Mouse (Mus musculus): ENCODE results near the gene Hebp1.

The Hebp1 gene

DNA sequence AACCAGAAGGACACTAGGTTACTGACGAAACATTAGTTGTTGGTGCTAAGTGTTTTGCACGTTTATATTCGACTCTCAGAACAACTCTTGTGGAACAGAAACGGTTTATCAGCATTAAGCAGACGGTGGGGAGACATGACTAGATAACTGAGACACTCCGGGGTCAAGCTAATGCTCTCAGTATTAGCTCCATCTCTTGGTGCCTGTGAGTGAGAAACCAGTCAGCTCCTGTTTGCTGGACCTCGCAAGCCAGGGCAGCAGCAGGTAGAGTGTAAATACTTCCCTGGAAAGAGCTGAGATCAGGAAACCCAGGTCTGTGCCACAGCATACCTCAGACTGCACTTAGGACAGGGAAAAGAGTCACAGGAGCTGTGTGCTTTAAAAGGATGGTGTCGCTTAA is 1.1 kb downstream of the Hebp1 start:
- DNase-seq: no peak

DNA sequence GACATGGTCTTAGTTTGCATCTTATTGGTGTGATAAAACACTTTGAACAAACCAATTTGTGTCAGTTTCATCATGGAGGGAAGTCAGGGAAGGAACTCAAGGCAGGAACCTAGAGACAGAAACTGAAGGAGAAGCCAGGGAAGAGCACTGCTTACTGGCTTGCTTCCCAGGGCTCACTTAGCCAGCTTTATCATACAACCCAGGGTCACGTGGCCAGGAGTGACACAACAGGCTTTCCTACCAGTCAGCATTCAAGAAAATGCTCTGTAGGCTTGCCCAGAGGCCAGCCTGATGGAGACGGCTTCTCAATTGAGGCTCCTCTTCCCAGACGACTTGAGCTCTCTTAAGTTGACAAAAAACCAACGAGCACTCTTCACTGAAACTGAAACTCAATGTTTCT is 2.9 kb downstream of the Hebp1 start:
- no peak for DNase-seq

DNA sequence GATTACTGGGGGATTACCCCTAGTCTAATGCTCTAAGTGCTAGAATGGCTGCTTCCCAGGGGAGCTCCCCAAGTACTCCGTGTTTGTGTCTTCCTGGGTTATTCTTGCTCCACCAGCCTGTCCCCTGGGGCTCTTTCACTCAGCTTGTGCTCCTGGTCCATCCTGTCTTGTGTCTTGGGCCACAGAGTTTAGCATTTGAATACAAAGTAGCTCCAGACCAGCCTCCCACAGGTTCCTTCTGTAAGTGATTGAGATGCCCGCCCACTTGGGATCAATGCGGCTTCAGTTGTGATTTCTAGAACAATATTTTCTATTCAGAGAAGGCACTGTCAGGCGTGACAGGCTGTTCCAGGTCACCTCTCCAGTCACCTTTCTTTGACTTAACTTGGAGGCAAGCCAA is 4.1 kb downstream of the Hebp1 start:
- no peak for DNase-seq

DNA sequence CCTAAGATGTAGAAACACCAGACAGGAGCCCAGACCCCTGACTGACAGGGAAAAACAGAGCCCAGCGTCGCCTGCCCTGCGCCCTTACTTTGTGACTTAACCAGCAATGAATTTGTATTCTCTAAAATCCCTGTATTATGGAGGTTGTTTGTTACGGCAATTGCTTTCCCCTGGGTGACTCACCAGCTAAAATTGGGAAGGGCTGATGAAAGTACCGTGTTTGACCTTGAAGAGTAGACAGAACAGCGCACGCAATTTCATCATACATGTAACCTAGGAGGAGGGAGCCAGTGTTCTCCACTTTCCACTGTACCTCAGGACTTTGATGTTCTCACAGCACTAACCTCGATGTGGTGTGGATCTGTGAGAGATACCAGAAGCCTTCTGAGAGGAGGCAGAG is 4.8 kb downstream of the Hebp1 start:
- no peak for DNase-seq

DNA sequence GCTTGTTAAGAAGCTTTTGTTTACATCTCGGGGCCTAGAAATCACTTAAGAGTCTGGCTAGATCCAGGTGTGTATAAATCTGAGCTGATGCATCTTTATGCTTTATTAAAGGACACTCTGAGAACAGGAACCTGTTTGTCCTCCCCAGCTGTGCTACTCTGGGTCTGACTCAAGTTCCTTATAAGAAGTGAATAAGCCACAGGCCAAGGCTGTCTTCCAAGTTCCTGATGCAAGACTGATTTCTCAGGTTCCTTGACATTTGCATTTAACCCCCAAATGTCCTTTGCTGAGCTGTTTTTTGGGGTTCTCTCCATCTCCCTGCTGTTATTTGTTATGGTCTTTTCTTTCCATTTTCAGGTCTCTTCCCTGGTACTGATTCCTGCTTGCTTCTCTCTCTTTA is 5.9 kb downstream of the Hebp1 start:
- no peak for DNase-seq

DNA sequence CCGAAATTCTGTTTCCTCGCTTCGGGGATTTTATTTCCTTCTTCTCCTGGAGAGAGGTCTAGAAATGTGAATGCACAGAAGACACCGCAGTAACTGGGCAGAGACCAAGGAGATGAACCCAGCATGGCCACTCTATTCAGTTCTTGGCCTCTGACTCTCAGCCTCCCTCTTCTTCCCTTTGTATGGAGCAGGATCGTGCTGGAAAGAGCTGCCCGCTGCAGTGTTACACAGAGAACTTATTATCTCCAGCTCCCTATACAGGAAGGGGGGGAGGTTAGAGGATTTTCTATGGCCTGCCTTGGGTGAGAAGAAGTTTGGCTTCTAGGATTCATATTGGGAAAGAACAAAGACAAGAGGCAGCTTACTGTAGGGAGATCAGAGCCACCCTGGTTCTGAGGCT is 7.7 kb downstream of the Hebp1 start:
- no peak for DNase-seq

DNA sequence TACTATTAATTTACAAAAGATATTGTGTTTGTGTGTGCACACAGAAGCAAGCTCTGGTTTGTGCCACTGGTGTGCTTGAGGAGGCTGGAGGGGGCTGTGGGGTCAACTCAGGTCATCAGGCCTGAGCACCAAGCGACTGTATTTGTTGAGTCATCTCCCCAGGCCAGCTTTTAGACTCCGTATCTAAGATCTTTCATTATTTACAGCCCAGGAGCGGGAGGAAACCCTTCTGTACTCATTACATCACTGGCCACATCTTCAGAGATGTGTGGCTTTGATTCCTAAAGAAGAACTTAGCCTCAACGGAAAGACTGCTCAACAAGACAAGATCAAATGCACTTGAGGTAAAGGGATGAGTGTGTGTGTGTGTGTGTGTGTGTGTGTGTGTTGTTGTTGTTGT is 9.2 kb downstream of the Hebp1 start:
- no peak for DNase-seq

DNA sequence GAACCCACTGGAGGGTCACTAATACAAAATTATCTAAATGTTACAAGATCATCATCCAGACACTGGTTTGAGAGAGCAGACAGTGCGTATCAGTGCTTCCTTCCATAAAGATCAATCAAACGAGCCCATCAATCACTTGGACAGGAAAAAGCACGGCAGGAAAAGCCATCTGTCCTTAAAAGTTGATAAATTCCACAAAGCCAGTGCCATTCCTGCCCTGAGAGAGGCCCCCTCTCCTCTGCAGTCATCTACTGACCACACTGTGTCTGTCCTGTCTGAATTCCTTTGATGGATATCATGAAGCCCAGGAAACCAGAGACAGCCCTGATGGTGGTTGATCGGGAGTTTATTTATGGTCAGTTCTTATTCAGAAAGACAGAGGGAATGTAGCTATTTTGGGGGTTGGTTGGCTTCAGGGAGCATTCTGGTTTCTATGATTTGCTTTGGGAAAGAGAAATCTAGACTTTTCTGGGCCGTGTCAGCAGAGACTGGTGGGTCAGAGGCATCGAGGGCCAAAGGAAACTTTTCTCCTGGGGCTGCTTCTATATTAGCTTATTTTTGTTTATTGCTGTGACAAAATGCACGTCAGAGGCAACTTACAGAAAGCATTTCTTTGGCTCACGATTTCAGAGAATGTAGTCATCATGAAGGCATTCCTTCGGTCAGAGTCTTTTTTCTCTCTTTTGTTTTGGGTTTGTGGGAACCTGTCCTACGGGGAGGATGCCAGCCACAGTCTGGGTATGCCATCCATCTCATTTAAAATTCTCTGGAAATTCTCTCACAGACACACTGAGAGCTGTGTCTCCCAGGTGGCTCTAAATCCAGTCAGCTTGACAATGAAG is 10.5 kb downstream of the Hebp1 start:
- DNase-seq: no peak

DNA sequence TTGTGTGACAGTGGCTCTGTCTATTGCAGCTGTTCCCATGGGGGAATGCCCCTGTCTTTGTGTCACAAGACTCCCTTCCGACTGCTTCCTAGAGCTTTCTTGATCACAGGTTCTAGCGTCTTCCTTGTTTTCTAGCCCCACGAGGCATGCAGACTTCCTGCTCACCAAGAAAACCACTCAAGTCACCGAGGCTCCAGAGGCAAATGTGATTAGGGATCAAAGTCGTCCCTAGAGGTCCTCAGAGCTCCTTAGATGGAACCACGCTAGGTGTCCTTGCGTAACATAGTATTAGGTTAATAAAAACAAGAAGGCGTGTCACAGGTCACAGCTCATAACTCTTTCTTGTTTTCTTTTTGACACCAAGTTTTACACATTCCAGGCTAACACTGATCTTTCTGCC is 13.9 kb downstream of the Hebp1 start:
- peak; percentile 7 to 8 for DNase-seq

DNA sequence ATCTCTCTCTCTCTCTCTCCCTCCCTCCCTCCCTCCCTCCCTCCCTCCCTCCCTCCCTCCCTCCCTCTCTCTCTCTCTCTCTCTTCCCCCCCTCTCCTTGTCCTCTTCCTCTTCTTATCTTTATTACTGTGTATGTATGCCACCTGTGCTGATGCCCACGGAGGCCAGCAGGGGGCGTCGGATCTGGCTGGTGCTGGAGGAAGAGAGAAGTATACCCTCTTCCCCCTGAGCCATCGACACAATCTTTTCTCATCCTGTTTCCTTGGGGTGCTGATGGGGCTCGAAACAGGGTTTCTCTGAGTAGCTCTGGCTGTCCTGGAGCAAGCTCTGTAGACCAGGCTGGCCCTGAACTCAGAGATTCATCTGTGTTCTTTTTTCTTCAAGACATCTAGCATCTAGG is 14.9 kb downstream of the Hebp1 start:
- DNase-seq: peak; percentile 58 to 60

DNA sequence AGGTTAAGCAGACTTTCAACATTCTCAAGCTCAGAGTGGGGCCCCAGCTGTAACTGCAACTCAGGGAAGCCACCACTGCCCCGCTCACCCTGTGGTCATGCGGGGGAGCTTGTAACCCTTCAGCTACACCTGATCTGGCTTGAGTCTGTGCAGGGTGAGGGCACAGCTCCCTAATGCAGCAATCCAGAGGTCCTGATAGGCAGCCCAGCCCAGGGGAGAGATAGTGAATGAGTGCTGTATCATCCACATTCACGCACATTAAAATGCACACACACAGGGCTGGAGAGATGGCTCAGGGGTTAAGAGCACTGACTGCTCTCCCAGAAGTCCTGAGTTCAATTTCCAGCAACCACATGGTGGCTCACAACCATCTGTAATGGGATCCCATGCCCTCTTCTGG is 19.2 kb downstream of the Hebp1 start:
- no peak for DNase-seq

DNA sequence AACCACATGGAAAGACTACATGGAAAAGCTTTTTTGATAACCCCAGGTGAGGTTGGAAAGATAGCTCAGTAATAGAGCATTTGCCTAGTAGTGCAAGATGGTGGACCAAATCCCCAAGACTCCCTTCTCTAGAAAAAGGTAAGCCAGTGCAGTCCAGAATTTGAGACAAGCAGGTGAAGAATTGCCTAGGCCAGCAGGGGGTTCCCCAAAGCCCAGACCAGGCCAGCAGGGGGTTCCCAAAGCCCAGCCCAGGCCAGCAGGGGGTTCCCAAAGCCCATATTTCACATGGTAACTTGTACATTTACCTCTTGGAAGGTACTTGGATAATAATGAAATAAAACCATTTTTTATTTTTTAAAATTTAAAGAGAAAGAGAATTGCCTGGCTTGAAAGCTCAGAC is 20.6 kb downstream of the Hebp1 start:
- DNase-seq: no peak

DNA sequence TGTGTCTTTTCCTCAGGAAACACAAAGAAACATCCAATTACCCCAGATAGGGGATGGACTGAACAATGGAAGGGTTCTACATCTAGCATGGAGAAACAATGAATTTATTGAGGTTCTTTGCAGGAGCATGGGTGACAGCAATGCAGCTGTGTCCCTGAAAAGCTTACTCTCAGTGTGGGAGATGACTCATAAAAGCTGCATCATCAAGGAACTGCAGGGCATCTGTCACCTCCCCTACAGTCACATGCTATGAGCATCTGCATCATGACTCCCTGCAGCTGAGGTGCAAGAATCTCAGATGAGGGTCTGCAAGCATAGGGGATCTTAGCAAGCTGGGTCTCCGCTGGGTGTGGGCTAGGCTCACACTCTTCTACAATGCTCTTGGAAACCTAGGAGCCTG is 22.8 kb downstream of the Hebp1 start:
- DNase-seq: no peak

DNA sequence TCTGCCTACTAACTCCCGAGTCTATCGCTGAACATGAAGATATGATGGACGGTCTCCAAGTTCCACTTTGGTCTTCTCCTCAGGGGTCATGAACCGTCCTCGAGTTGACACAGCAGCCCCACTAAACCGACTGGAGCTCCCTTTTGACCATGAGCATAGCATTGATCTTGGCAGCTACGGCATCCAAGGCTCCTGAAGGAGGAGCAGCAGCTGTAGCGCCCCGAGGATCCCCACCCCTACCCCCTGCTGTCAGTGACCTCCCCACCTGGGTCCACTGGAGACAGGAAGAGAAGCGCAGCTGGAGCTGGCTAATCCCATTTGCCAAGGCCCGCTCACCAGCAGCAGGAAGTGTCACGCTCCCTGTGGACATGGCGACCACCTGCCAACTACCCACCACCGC is 26.1 kb downstream of the Hebp1 start:
- no peak for DNase-seq

DNA sequence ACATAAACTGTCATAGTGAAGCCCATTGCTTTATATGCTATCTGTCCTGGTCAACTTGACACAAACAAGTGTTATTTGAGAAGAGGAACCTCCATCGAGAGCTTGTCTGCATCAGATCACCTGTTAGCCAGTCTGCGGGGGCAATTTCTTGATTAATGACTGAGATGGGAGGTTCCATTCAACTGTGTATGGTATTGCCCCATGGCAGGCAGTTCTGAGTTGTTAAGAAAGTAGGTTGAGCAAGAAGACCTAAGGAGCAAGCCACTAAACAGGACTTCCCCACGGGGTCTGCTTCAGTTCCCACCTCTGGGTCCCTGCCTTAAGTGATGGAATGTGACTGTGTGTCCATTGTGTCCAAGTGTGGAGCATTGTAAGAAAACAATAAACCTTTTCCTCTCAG is 28.6 kb downstream of the Hebp1 start:
- no peak for DNase-seq

DNA sequence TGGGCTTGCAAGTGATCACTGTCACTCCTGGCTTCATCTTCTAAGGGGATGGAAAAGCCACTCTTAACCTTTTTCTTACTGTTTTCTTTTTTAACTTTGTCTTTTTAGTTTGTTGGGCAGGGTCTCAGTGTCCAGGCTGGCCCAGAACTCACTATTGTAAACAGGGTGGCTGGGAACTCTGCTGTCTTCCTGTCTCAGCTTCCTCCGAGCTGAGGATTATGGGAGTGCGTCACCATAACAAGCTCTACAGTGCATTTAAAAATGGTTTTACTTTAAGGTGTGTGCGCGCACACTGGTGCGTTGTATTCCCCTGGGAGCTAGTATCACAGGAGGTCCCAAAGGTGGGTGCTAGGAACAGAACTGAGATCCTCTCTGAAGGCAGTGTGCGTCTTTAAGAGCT is 29.4 kb downstream of the Hebp1 start:
- peak; percentile 55 to 57 for DNase-seq

DNA sequence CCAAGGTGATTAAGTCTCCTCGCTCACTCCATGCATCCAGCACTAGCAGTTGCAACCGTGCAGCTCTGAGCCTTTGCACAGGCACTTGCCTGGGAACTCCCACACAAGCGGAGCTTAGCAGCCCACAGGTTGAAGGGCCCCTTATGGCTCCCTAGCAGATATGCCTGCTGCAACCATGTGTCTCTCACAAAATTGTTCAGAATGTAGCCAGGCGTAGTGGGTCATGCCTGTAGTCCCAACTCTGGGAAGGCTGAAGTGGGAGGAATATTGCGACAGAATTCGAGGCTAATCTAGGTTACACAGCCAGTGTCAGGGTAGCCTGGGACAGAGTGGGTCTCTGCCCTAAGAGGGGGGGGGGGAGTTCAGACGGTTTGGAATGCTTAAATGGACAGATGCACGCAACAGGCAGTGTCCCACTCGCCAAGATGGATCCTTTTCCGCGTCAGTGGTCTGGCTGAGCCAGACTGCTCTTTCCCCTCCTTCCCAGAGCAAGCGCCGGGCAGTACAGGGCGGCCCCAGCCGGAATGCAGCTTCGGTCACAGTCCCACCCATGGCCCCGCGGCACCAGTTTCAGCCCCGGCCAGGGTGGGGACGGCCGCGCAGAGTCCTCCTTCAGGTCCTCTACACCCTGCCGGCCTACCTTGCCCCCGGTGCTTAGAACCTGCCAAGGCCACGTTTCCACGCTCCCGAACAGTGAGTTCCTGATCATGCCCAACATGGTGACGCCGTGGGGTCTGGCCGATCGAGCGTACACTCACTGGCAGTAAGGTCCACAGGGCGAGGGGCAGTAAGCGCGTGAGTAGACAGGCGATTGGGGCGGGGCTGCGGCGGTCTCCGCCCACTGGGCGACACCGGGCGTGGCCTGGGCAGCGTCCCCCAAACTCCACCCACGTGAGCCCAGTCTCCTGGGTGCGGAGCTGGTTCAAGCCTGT is 30.2 kb downstream of the Hebp1 start:
- DNase-seq: peak; percentile 81 to 83

DNA sequence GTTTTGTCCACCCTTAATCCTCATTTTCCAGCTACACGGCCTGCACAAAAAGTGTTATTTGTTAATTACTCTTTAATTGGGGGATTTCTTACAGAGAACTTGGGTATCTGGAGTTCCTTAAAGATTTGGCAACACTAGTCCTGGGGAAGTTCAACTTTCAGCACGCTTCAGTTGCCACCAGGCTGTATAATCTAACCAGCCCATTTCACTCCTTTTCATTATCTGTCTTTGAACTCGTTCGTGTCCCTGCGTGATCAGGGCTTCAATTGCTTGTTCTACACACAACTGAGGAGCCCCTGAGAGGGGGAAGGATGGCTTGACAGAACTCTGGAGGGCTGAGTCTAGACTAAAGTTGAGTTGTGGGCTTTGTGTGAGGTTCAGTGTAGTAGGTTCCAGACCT is 31.1 kb downstream of the Hebp1 start:
- no peak for DNase-seq

DNA sequence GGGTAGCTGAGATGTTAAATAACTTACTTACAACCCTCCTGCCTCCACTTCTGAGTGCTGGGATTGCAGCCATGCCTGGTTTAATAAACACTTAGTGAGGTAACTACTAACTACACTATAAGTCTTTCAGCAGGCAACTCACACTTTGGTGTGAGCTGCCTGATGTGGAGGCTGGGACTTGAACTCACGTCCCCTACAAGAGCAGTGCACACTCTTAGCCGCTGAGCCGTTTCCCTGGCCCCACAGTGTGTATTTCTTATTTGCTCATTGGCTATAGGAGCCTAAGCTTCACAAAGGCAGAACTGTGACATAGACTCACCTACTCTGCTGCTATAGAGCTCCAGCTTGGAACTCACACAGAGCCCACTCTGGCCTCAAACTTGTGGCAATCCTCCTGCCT is 31.6 kb downstream of the Hebp1 start:
- no peak for DNase-seq

DNA sequence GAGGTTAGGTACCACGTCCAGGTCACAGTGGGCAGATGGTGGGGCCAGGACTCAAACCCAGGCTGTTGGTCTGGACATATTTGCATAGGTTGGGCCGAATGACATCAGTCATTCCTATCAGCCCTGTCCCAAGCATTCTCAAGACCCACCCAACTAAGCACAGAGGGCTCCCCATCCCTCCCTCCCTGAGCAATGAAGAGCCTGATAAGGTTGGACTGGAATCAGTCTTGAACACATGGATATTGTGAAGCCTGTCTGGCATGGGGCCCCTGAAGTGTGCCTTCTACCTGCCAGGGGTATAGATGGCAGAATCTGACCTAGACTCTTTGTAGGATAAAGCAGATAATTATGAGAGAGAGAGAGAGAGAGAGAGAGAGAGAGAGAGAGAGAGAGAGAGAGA is 32.1 kb downstream of the Hebp1 start:
- DNase-seq: no peak

DNA sequence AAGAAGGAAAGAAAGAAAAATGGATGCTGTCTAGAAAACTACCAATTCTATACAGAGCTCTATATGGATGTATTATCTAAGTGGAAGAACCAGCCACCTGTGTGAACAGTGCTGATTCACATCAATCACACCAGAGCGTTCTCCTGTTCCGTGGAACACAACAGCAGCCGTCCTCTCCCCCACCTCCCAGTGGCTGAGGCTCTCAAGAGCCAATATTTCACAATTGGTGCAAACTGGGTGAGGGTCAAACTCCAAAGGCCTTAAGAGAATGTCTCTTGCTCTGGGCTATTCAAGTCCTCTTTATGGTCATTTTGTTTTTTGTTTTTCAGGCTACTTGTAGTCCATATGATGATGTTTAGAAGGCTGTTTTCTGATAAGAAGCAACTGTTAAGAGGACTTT is 32.6 kb downstream of the Hebp1 start:
- no peak for DNase-seq

DNA sequence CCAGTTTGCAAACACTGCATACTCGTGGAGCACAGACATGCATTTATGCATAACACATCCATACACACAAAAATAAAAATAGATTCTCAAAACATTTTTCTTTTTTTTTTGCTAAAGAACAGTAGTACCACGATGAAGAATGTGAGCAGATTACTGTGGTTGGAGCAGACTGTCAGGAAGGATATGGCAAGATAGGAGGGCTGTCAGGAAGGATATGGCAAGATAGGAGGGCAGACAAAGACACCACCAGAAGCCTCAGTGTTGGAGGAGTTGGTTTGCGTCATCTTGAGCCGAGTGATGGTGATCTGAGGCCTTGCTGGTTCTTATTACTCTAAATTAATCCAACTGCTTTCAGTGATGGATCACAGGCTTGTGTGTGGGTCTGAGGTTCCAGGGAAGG is 35.0 kb downstream of the Hebp1 start:
- no peak for DNase-seq

DNA sequence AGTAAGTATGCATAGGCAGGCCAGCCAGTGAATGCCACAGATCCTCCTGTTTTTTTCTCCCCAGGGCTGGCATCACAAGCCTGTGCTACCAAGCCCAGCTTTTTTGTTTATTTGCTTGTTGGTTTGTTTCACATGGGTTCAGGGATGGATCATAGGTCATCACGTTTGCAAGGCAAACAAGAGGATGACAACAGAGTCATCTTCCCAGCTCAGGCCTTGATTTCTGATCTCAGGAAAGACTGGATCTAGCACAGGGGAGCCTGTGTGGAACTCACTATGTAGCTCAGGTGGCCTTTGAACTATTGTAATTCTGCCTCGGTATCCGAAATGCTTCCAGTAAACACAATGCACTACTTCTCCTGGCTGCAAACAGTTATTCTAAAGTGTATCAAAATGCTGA is 35.5 kb downstream of the Hebp1 start:
- DNase-seq: no peak

DNA sequence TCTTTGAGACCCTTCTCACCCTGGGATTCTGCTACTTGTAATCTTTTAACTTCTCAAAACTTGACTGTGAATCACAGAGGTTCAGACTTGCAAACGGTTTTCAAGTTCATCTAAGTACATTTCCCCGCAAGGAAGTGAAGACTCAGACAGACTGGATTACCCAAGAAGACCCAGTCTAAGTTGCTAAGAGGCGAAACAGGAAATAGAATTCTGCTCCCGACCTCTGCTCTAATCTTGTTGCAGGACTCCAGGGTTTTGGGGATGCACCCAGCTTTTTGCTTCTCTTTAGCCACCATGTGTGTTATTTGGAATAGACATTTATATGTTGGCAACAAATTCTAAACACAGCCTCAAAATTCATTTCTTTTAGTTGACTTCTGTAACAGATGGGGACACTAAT is 36.5 kb downstream of the Hebp1 start:
- no peak for DNase-seq
